Mouse (Mus musculus) gastrocnemius, postnatal 4 days (tissue): ENCODE results near the gene Pcnx2. TPM values are rescaled to one million over a fixed set of nuclear protein-coding genes. Genes with fewer than 3 reads are reported as not detected.
A peak's percentile ranks its signal among the peaks of the same experiment; 100 is the strongest.

Experiments
- DNase-seq, 2 experiments: peaks; one replicate each; pipeline ENCODE4 v3.0.0; 2021 to 2022; ENCODE audit warnings: low spot score in 2 of 2, mixed read lengths in 2 of 2
- total RNA-seq, 2 experiments: library from RNA; stranded (reverse); gene quantifications; 2 replicates each; pipeline ENCODE4 v1.2.3; 2021

Gene Pcnx2
- total RNA-seq, 2 experiments from 2014 or later, result 0.59 to 0.88 TPM

DNA sequence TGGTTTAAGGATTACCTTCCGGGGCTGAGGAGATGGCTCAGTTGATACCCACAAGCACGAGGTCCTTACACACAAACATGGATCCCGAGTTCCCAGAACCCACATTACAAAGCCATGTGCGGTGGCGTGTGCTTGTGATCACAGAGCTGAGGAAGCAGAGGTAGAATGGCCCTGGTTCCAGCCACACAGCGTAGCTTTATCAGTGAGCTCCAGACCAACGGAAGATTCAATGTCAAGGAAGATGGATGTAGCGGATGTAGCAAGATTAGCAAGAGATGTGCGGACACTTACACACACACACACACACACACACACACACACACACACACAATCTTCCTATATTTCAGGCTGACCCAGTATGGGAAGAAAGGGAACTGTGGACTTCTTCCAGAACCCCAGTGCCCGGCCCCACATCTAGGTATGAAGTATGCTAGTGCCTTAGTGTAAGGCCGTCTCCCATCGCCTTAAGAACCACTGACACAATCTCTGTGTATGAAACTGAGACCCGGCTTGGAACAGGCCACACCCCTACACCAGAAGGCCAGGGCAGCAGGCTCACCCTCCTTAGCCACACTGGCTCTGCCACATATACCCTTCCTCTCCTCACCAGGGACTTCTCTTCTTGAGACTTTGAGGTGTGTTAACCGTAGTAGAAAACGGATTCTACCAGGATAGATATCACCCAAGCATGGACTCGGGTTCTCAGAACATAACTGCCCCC lies 134.9 kb downstream of the Pcnx2 start:
- no peak for DNase-seq

DNA sequence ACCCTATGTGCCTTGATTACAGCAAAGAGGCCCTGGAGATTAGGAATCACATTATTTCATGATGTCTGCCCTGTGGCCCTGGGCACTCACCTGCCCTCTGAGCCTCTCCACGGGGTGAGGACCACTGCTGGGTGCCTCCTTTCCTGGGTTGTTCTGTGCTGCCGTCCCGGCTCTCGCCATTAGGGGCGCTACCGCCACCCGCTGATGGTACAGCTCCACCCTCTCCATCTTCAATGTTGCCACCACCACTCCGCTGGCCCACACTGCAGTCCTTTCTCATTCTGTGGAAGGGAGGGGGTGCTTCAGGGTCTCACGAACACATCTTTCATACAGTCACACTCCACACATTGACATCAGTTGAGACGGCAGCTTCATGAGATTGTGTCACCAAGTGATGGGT lies 139.1 kb downstream of the Pcnx2 start:
- DNase-seq, result no peak

DNA sequence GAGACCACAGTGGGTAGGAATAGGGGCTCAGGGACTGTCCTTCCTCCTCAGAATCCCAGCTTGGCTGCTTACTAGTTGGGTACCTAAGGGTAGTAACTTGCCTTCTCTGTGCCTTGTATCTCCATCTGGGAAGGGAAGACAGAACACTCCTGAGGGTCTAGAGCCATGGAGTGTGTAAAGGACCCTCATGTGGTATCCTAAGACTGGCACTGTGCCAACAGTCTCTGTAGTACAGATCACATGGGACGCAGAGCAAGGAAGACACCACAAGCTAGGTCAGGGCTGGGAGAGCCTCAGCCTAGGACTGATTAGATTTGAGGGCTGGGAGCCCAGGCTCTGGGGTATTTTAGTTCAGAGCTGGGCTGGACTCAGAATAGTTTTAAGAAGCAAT lies 141.0 kb downstream of the Pcnx2 start:
- no peak for DNase-seq

DNA sequence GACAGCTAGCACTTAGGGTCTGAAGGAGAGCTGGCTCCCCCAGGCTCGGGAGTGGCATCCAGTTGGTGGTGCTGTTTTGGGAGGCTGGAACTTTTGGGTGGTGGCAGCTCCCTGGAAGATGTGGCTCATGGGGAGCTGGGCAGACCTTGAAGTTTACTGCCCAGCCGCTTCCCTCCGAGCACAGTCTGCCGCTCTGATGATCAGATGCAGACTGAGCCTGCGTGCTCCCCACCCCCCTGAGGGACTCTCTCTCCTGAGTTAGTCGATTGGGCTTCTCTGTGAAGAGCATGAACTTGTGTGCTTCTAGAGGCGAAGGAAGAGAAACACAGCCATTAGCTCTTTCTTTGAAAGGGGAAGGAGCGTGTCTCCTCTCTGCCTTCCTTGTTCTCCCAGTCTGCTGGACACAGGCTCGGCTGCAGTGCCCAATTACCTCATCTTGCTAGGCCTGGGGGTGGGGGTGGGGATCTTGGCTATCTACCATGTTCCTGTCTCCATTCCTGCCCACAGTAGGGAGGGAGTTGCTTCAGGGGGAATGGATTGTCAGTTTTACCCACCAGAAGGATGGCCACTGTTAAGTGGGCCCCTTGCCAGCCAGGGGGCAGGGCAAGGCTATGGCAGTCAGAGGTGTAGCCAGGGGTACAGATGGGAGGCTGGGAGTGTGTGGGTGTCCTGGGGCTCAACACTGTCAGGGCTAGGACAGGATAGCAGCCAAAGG lies 141.6 kb downstream of the Pcnx2 start:
- DNase-seq, result no peak

DNA sequence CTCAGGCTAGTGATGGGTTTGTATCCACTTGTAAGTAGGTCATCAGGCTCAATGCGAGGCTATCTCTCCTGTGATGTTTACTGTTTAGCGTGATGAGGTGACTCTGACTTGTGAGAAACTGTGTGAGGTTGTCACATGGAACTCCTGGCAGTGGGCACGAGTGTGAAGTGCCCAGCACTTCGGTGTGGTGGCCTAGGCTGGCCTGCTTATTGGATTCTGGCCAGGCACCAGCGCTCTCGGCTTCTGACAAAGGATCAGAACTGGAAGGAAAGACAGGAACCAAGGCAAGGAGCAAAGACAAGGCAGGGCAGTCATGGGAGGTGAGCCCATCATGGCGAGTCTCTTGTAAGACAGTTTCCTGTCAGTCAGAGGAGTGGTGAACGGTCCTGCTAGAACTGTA lies 142.2 kb downstream of the Pcnx2 start:
- no peak for DNase-seq

DNA sequence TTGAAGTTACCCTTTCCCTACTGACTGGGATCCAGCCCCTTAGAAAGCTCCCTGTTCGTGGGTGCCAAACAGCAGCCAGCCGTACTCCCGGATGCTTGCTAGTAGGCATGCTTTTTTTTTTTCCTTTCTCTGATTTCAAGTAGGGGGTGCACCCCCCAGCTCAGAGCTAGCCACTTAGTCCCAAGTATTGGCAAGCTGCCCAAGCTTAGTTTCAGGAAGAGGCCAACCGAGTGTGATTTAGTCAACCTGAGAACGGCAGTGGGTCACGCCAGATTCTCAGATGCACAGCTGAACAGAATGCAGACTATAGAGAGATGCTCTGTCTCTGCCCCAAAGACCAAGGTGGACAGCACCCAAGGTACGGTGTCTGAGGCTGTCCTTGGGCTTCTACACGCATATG lies 147.3 kb downstream of the Pcnx2 start:
- DNase-seq, result no peak

DNA sequence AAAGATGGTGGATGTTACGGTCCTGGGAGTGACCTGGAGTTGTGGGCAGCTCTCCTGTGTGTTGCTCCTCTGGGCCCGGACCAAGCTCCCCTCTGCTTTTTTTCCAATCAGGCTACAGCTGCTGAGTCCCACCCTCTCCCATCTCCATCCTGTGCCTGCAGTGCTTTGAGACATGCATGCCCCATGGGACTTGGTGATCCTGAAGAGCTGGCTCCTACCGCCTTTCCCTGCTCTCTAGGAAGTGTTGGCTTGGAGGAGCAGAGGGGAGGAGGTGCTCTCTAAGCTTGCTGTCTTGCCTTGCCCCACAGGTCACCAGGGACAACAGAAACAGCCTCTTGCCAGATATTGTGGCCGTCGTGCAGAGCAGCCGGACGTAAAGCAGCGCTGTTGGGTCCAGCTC lies 150.7 kb downstream of the Pcnx2 start:
- DNase-seq, result no peak

DNA sequence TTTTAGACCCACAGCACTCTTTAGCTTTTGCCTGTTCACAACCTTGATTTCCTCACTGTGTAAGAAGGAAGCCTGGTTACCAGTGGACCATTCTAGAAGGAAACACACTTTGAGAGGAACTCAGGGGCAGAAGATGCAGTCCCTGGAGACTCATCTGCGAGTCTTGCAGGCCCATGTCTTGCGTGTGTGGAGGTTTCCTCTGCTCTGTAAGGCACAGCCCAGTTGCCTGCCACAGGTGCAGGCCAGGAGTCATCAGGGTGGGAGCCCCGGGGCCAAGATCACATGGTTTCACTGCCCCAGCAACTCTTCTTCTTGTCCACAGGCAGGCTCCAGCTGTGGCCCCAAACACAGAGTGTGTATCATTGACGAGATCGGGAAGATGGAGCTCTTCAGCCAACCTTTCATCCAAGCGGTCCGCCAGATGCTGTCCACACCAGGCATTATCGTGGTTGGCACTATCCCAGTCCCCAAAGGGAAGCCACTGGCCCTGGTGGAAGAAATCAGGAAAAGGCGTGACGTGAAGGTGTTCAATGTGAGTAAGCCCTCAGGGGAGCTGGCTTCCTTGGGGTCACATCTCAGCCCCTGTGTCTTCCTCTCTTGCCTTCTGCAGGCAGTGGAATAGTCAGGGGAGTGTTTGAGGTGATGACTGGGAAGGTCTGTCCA lies 153.1 kb downstream of the Pcnx2 start:
- no peak for DNase-seq

DNA sequence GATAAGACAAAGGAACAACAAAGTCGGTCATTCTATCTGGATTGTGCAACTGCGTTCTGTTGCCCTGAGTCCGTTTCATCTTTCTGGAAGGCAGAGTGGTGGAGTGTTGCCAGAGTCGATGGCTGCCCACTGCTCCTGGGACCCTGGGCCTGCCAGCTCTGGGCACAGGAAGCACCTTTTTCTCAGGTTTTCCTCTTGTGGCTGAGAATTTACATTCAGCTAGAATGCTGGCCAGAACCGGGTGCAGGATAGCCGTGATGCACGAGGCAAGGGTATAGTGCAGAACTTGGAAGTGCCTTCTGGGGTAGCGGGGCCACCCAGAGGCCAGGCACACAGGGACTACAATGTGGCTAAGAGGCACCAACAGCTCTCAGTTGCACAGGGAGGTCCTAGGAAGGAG lies 155.7 kb downstream of the Pcnx2 start:
- no peak for DNase-seq

DNA sequence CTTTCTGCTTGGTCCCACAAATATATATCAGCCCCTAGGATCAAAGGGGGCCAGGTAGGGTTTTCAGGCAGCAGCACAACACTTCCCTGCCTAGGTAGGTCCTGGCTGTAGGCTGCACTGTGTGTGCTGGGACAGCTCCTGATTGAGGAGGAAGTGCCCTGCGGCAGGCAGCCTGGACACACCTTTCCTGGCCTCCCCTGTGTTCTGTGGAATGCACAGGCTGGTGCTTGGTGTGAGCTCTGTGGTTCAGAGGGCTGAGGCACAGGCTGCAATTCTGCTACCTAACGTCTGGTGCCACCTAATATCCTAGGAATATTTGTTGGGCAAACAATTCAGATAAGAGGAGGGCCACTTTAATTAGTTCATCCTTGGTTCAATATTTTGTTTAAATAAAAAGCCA lies 156.3 kb downstream of the Pcnx2 start:
- no peak for DNase-seq

DNA sequence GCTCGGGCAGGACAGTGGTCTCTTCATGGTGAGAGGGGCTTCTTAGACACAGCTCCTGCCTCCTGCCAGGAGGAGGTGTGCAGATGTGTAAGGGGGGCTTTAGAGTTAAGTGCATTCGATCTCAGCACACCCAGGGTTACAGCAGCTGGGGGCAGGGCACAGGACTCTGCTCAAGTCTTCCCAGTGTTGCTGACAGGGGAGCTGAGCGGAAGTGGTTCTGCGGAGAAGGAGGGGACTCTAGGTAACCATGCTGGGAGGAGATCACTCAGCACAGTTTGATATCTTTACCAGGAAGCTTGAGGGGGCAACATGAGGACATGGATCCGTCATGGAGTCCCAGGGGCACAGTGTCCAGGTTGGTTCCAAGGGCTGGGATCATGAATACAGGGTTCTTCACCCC lies 156.7 kb downstream of the Pcnx2 start:
- no peak for DNase-seq

DNA sequence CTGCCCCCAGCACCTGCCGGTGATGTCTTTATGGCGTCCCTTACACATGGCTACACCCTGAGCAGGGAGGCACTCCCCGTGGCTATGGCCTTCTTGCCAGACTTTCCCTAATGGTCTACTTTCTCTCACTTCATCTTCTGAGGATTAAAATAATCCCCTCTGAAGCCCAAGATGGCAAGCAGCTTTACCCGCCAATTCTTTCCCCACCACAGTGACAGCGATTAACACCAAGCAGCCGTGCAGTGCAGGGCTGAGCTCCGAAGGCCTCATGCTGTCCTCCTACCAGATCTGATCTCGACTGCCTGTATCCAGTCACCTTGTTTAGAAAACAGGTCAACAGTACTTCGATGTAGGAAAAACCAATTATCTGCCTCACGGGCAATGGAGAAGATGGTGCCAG lies 157.5 kb downstream of the Pcnx2 start:
- DNase-seq, result no peak

DNA sequence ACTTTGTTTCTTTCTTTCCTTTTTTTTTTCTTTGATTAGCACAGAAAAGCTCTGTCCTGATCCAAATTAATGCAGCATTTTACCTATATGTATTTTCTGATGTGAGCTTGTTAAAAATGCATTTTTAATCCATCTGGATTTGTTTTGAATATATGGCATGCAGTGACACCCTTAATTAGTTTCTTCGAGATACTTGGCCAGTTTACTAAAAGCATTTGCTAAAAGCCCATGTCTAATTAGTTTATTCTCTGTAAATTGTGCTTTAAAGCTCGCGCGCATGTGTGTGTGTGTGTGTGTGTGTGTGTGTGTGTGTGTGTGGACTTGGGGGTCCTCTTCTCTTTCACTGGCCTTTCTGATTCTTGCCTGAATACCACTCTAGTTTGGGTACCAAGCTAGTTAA lies 159.2 kb downstream of the Pcnx2 start:
- DNase-seq, result no peak

DNA sequence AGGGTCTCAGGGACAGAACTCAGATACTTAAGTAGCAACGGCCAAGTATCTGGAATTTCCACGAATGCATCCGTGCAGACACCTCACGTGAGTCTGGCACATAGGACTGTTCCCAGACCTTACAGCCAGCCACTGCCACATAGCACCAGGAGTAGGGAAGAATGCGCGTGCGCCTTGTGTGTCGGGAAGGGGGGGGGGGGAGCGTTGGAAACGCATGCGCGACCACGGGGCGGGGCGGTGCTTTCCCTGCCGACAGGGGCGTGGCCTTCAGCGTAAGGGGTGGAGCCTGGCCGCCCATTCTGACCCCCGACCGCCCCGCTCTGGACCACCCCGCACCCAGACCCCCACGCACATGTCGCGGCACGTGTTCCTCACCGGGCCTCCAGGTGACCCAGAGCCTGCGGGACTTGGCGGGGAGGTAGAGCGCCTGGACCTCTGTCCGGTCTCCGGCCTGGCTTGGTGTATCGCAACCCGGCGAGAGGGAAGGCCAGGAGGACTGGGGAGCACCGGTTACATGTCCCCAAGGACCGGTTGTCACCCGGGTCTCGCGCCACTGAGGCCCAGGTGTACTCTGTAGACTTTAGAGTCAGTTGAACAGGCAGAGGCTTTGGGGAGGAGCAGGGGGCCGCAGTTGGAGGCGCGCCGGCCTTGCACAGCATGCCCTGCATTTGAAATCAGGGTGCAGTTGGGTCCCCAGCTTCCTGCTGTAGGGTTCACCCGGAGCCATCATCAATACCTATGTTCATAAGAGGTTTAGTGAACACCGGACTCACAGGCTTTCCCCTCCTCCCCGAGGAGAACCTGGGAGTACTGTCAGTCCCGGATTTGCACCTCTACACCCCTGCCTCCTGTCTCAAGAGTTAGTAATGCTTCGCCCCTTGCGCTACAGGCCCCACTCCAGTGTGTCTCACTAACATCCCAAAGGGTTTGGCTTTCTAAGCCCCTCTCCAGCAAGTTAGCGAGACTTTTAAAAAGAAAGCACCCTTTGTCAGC lies 163.9 kb downstream of the Pcnx2 start:
- peak; percentile 82 to 91 for DNase-seq

DNA sequence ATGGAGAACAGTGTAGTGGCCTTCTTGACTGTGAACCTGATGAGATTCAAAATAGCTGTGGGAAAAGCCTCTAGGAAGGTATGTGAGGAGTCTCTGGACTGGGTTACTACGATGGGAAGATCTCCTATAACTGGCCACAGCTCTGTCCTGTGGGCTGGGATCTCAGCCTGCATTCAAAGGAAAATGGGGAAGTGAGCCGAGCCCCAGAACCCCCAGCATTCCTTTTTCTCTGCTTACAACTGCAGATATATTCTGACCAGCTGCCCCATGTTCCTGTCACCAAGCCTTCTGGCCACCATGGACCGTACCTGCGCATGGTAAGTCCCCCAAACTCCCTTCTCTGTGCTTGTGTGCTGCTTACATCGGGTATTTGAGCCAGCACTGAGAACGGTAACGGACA lies 168.4 kb downstream of the Pcnx2 start, which contains the start of gene Ntpcr:
Ntpcr (plus strand) TSS at position 218 of the 400 bp plus-strand sequence.
- DNase-seq, result no peak

DNA sequence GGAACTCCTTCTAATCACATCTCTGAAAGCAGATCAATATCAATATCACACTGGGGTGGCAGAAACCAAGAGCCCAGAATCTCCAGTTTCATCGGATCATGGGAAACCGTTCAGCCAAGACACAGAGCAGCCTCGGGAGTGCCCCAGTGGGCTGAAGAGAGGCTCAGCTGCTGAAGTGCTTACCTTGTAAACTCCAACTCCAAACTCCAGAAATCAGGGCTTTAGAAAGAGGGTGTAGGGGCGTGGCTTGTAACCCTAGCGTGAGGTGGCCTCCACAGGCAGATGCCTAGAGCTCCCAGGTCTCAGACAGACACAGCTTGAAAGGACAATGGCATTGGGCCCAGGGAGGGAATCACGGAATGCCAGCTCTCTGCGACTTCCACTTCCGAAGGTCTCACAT lies 170.3 kb downstream of the Pcnx2 start:
- DNase-seq, result no peak

DNA sequence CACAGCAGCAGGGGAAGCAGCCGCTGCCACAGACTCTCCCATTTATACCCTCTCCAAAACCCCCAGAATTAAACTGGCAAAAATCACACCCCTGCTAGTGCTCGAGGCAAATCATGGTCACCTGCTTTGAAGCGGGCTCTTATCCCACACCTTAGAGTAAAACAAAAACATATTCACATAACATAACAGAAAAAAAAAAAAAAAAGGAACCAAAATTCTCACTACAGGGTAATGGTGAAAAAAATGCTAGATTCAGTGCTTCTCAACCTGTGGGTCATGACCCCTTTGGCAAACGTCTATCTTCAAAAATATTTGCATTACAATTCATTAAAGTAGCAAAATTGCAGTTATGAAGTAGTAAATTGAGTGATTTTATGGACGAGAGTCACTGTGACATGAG lies 171.1 kb downstream of the Pcnx2 start:
- no peak for DNase-seq

DNA sequence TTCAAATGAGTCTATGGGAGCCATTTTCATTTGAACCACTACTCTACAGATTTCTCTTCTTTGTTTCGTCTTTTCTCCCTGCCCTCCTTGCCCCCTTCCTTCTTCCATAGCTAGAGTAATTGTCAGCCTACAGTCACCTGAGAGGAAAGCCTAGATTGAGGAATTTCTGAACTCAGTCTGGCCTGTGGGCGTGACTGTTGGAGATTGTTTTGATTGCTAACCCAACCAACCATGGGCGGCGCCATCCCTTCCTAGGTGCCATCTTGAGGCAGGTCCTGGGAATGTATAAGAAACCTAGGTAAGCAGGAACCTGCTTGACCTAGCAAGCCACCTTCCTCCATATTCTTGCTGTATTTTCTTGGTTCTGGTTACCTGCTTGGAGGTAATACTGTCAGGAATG lies 172.0 kb downstream of the Pcnx2 start:
- no peak for DNase-seq

DNA sequence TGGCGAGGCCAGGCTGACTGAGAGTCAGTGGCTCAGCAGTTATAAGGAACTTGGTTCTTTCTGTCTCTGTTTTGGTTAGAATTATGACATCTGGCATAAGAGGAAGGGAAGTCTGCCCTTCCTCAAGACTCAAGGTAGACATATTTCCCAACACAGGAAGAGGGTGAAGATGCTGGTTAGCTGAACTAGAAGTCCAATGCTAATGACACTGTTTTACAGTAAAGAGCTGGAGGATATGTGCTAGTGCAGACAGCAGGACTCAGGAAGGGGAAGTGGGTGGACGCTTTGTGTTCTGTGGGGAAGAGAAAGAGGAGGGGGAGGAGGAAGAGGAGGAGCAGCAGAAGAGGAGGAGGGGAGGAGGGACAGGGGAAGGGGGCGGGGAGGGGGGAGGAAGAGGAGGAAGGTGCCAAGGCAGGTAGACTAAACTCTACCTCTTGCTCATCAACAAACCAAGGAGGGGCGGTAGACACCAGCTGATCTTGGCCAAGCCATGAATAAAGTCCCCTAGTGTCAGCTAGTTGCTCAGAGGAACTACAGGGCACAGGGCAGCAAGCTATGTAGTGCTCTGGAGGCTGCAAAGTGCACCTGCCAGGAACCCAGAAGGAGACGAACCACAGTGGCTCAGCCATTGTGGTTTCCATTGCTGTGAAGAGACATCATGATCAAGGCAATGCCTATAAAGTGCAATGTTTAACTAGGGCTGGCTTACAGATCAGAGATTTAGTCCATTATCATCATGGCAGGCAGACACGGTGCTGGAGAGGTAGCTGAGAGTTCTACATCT lies 172.9 kb downstream of the Pcnx2 start:
- no peak for DNase-seq

DNA sequence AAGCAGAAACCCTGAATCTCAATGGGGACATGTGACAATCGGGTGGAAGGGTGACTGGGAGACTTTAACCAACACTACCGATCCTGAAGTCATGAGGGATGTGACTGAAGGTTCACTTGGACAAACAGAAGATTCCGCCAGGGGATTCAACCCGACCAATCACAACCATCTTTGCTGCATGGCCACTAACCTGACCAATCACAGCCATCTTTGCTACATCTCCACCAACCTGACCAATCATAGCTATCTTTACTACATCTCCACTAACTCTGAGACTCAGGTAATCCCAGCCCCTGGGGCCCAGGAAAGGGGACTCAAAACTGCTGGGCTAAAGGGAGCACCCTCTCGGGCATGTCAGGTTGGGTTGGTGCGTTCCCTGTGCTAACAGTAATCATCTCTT lies 174.7 kb downstream of the Pcnx2 start:
- no peak for DNase-seq
